Mouse (Mus musculus) embryo, embryonic 11.5 days (tissue): ENCODE results near the gene Nol4l.

Experiments used
- DNase-seq: peaks from one replicate; pipeline ENCODE4 v3.0.0-alpha.2; 2012; ENCODE audit warnings: low read depth, low spot score

The Nol4l gene

GRCm38 (mm10) chr2:153543911-153544730, 14.3 kb upstream of the Nol4l start:
- DNase-seq = no peak

GRCm38 (mm10) chr2:153542936-153543668, 13.3 kb upstream of the Nol4l start:
- DNase-seq = no peak

- no peak for DNase-seq
Observed at GRCm38 (mm10) chr2:153538898-153539297, 9.1 kb upstream of the Nol4l start.

DNA sequence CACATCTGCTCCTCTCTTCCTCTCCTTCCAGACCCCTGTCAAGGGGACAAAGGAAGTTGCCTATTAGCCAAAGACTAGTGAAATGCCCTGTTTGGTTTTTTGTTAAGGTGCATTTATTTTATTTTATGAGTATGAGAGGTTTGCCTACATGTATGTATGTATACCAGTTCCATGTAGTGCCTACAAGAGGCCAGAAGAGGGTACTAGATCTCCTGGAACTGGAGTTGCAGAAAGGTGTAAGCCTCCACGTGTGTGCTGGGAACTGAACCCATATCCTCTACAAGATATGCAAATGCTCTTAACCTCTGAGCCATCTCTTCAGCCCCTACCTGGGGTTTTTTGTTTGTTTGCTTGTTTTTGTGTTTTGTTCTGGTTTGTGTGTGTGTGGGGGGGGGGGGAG, 4.2 kb upstream of the Nol4l start:
- no peak for DNase-seq

DNA sequence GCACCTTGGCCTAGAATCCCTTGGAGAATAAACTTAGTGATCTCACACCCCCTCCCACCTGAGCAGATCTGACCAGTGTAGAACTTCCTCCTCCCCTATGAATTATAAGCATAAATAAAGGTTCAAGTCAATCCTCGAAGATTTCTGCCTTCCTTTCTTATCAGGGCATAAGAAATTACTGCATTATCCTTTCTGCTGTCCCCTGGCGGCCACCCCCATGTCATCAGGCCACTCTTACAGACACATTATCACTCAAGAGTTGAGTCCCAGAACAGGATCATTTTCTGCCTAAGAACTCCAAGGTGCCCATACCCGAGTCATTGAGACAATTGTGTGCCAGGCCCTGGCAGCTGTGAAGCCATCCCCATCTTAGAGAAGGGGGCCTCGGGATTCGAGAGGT, 1.2 kb upstream of the Nol4l start:
- no peak for DNase-seq

DNA sequence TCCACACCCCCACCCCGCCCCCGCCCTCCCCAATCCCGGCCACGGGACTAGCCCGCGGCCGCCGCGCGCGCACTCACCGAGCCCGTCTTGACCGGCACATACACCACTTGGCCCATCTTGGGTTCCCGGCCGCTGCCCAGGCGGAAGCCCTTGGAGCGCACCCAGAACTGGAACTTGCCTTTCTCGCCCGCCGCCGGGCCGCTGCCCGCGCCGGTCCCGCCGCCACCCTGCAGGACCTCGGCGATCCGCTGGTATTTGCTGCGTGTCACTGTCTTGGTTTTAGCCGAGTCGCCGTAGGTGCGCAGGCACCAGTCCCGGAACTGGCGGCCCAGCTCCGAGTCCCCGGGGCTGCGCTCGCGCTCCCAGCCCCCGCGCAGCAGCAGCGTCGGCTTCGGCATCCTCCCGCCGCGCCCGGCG, 398 bp downstream of the Nol4l start:
- DNase-seq = no peak

GRCm38 (mm10) chr2:153528571-153529364, 1.0 kb downstream of the Nol4l start:
- no peak for DNase-seq

- no peak for DNase-seq
Observed at GRCm38 (mm10) chr2:153527580-153528531, 1.9 kb downstream of the Nol4l start.

DNA sequence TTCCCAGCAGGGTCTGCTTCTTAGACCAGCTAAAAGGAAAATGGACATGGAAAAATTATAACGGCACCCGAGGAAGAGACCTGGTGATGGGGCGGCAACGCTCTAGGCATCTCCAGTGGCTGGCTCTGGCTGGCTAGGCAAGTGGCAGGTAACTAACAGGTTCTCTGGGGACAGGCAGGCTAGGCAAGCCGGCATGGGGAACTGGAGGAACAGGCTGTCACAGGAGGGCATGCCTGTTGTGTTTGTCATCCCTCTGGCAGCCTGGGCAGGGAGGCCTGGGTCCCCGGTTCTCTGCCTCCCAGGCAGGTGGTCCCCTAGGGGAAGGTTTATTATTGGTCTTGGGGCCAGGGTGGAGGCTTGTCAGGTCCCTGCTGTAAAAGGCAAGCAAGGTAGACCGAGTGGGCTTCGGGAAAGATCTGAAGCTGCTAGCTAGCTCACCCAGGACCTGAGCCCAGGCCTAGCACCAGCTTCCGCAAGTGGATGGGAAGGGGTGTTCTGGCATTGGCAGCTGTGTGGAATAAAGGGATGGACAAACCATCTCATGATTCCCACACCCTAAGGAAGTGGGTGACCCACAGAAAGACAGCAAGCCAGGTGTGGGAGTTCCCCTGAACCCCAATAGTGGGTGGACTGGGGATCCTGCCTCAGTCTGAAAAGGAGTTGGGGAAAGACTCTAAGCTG, 2.8 kb downstream of the Nol4l start:
- no peak for DNase-seq

- no peak for DNase-seq
Observed at GRCm38 (mm10) chr2:153525906-153526311, 3.9 kb downstream of the Nol4l start.

DNA sequence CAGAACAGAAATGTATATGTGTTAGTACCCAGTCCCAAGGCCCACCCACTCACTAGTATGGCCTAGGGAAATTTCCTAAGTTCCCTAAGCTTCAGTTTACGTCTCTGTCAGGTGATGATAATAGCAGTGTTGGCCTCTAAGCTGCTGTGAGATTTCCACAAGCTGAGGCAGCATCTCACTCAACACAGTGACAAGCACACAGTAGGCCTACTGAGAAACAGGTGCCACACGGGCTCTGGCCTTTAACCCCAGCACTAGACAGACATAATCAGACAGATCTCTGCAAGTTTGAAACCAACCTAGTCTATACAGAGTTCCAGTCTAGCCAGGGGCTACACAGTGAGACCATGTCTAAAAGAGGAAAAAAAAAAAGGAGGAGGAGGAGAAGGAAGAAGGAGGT, 5.0 kb downstream of the Nol4l start:
- DNase-seq = no peak

- DNase-seq = no peak
Observed at GRCm38 (mm10) chr2:153523656-153524055, 6.1 kb downstream of the Nol4l start.

DNA sequence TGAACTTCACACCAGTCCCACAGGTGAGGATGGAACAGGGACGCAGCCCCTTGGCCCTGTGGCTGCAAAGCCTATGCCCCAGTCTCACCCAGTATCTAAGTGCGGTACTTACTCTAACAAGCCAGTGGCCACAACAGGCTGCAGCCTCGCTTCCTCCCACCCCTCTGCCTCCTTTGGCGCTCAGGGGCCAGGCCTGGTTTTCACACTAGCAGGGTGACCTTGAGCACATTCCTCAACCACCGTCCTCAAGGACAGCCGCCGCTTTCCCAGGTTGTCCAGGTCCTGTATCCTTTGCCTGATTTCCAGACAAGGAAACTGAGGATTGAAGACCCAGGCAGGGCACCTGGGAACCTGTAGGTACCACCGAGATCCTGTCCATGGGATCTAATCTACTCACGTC, 6.6 kb downstream of the Nol4l start:
- no peak for DNase-seq

DNA sequence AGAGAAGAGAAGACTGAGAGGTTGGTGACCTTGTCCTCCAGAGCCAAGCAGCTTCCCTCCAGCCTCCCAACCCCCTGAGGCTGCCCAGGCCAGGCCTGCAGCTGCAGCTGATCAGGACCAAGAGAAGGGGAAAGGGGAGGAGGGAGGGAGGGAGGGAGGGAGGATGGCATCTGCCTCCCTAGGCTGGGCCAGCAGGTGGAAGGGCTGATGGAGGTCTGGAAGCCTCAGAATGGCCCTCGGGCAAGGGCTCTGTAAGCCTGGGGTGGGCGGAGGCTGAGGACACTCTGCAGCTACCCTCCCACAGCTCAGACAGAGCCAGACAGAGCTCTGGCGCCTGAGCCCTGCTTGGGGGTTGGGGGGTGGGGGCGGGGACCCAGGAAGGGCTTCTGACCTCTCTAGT, 7.5 kb downstream of the Nol4l start:
- DNase-seq = no peak

- no peak for DNase-seq
Observed at GRCm38 (mm10) chr2:153520057-153520456, 9.7 kb downstream of the Nol4l start.

- DNase-seq = no peak
Observed at GRCm38 (mm10) chr2:153516961-153517360, 12.8 kb downstream of the Nol4l start.

DNA sequence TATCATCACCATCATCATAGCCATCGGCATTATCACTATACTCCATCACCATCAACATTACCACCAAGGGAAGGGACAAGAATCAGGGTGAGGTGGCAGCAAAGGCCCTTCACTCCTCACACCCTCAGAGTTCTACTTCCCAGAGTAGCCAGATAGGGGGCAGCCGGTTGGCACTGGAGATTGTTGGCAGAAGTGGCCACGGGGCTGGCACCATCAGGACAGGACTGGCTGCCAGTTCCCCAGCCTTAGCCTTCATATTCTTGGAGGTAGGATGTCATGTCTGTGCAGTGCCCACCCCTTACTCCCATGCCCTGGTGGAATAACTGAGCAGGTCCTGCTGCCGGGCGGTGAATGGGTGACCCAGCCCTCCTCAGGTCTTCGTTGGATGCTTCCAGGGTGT, 14.2 kb downstream of the Nol4l start:
- no peak for DNase-seq

DNA sequence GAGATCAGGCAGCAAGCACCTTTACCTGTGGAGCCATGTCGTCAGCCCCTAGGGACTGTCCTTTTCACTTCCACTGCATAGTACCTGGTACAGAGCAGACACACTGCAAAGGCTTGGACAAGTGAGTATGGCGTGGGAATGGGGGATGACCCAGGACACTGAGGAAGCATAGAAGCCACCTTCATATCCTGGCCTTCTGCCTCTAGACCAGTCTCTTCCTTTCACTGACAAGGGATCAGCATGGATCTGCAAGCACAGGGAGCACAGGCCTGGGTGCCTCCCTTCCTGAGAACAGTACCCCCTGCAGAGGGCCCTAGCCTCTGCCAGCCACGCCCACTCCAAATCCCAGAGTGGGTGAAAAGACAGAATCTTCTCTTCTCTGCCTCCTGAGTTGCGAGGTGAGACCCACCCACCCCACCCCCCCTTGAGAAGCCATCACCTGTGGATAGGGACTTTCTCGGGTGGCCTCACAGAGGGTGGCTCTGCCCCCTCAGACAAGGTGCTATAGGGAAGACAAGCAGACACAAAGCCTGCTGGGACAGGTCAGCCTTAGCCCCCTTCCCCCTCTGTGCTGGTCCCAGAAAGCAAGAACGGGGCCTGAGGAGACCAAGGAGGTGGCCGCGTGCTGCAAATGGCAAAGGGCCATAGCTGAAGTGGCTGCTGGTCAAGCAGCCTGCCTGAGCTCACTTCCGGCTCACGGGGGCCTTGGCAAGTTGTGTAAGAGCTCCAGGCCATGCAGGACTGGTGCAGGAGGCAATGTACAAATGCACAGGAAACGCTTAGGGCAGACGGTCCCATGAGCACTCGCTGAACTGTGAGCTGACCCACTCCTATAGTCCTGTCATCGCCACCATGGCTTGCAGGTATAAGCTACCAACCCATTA, 15.0 kb downstream of the Nol4l start:
- no peak for DNase-seq

DNA sequence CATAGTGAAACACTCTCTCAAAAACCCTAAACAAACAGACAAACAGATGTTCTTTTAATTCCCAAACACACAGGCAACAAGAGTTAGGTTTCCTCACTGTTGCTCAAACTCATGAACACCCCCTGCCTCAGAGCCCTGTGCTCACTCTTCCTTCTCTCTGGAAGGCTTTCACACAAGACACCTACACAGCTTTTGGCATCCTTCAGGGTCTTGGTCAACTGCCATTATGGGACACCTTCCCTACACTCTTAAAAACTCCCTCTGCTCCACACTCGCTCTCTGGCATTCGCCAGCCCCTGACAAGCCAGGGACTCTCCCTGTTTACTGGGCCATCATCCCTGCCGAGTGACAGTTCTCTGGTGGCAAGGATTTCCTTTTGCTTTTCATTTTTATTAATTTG, 15.8 kb downstream of the Nol4l start:
- DNase-seq = no peak
